Mouse (Mus musculus) hindbrain, embryonic 16.5 days (tissue): Measurements from ENCODE around the gene Pepd. TPM values are rescaled to one million over a fixed set of nuclear protein-coding genes. Genes with fewer than 3 reads are reported as not detected.

Source experiments
- ATAC-seq: fragments of 200-750 bp; cut with Nextera tagmentation; 2 replicates; pipeline ENCODE4 v1.8.0; 2017; ENCODE audit warnings: moderate TSS enrichment, moderate library complexity
- H3K27ac ChIP-seq: fragments of 300-500 bp; sonication (generic); 2 replicates; pipeline ENCODE4 v1.5.1; 2014; ENCODE audit warnings: low read depth, mild to moderate bottlenecking, control low read depth, low read length, moderate library complexity
- H3K27me3 ChIP-seq: fragments of 300-500 bp; sonication (generic); replicated peaks from 2 replicates; pipeline ENCODE4 v1.6.1; 2014; ENCODE audit warnings: low read length; ENCODE audit not compliant: control insufficient read depth, insufficient read depth
- H3K36me3 ChIP-seq: fragments of 300-500 bp; sonication (generic); 2 replicates; pipeline ENCODE4 v1.6.1; 2014; ENCODE audit warnings: mild to moderate bottlenecking, low read length, moderate library complexity, mixed read lengths; ENCODE audit not compliant: control insufficient read depth, insufficient read depth
- H3K4me1 ChIP-seq: fragments of 300-500 bp; sonication (generic); 2 replicates; pipeline ENCODE4 v1.6.1; 2014; ENCODE audit warnings: low read depth, low read length; ENCODE audit not compliant: control insufficient read depth, insufficient read depth
- H3K4me2 ChIP-seq: fragments of 300-500 bp; sonication (generic); 2 replicates; pipeline ENCODE4 v1.6.1; 2014; ENCODE audit warnings: mild to moderate bottlenecking, low read length, control low read depth, moderate library complexity
- H3K4me3 ChIP-seq: fragments of 300-500 bp; sonication (generic); 2 replicates; pipeline ENCODE4 v1.5.1; 2014; ENCODE audit warnings: mild to moderate bottlenecking, low read length, control low read depth, moderate library complexity
- H3K9ac ChIP-seq: fragments of 300-500 bp; sonication (generic); 2 replicates; pipeline ENCODE4 v1.6.1; 2014; ENCODE audit warnings: low read depth, mild to moderate bottlenecking, control low read depth, low read length, moderate library complexity
- H3K9me3 ChIP-seq: fragments of 300-500 bp; sonication (generic); 2 replicates; pipeline ENCODE4 v1.6.1; 2014; ENCODE audit warnings: mild to moderate bottlenecking, low read length, moderate library complexity; ENCODE audit not compliant: control insufficient read depth
- WGBS: fragments of 180-500 bp; shearing (Covaris S2); extraction: QIAGEN DNeasy Blood & Tissue Kit; methylation state at CpG from one replicate; pipeline ENCODE4 v1.1.7; 2014; 5-methylcytosine and 5-hydroxymethylcytosine counted together
- polyA plus RNA-seq: library from polyadenylated mRNA; unstranded; fragments of >200 nt; fragmentation: Nextera tagmentation; extraction: Ambion mirVana; gene quantifications from 2 replicates; pipeline ENCODE4 v1.2.1, GENCODE M21; 2015

The Pepd gene
- polyA plus RNA-seq, 1 experiment from 2014 or later, result 69.5 TPM

DNA sequence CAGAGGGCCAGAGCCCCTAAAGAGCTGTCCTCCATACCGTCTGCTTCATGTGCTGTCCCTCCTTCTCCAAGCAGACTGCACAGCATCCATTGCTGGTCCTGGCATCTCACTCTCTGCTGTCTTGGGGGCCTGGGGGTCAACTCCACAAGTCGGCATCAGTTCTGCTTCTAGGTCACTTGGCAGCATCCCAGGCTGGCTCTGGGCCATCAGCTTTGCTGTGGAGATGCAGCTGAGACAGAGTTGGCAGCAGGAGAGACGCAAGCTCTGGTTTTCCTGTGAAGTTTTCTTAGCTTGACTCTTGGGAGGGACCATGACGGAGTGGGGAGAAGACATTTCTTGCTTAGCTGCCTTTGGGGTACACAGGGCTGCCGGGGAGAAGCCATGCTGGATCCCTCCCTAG is 13.0 kb downstream of the Pepd start:
- Histone ChIP-seq H3K4me3 (no peak overlapping the region), H3K27me3 (no peaks in the 10 kb centered on the region), H3K4me2 (no peak overlapping the region), H3K27ac (no peak overlapping the region), H3K4me1 (peaks cover 15% of the 10 kb centered on the region), H3K9ac (no peak overlapping the region; the same call in 1 of the 2 replicates), H3K36me3 (peaks cover 4% of the 10 kb centered on the region), H3K9me3 (no peaks in the 10 kb centered on the region)
- WGBS, result 53% methylated on average over 5 of the region's 5 CpGs
- ATAC-seq, result peak; percentile 41; the same call in 1 of the 2 replicates

DNA sequence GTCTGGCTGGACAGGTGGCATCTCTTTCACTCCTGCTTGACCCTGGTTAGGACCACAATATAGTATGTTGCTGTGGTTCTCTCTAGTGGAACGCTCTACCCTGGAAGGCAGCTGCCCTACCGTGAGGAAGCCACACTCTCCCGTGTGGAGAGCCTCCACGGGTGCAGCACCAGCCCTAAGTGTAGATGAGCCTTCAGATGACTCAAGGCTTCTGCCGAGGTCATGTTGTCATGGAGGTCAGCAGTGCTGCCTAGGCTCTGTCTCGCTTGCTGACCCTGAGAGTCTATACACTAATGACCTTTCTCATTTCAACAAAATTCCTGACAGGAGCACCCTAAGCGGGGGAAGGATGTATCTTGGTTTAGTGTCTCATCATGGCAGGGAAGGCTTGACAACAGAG is 13.8 kb downstream of the Pepd start:
- no peak overlapping the region for H3K9ac ChIP-seq
- WGBS, result 92% methylated on average over 7 of the region's 7 CpGs
- H3K4me2 ChIP-seq, result no peak overlapping the region
- H3K4me3 ChIP-seq, result no peak overlapping the region
- peaks cover 4% of the 10 kb centered on the region for H3K36me3 ChIP-seq
- no peak for ATAC-seq
- peaks cover 20% of the 10 kb centered on the region for H3K4me1 ChIP-seq
- no peak overlapping the region for H3K27ac ChIP-seq
- no peaks in the 10 kb centered on the region for H3K27me3 ChIP-seq
- H3K9me3 ChIP-seq, result no peaks in the 10 kb centered on the region

DNA sequence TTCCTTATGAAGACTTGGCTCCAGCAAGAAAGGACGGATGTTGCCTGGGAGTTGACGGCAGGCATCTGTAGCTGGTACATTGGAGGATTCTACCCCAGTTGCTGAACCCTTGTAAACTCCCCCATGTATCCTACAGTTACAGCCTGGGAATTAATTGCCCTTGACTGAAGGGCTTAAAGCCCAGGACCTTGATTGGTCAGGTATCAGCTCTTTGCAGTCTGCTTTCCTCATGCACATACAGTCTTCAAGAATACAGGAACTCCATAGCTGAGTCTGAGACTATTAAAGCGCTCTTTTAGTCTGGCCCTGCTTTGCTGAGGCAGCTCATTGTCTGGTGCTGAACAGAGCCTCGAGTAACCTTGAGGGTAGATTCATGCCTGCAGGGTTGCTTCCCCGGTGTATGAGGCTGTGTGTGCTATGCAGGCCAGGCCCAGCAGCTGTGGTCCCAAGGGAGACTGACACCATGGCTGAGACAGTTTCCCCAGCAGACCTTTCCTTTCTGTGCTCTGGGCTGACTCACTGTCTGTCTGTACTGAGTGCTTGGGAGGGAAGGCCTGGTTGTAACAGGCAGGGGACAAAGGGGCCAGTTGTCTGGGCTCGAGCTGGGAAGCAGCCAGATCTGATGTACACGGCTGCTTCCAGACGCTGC is 17.6 kb downstream of the Pepd start:
- Histone ChIP-seq H3K9me3 (no peaks in the 10 kb centered on the region), H3K4me3 (no peak overlapping the region), H3K27me3 (no peaks in the 10 kb centered on the region), H3K4me1 (peaks cover 20% of the 10 kb centered on the region), H3K36me3 (peaks cover 5% of the 10 kb centered on the region), H3K27ac (0 out of 2 replicates have a peak overlapping the region, but pooled peaks have one; percentile 8), H3K9ac (peak overlapping the region; percentile 31; the same call in 1 of the 2 replicates), H3K4me2 (no peak overlapping the region)
- ATAC-seq, result peak; percentile 54
- 41% methylated on average over 8 of the region's 8 CpGs for WGBS

DNA sequence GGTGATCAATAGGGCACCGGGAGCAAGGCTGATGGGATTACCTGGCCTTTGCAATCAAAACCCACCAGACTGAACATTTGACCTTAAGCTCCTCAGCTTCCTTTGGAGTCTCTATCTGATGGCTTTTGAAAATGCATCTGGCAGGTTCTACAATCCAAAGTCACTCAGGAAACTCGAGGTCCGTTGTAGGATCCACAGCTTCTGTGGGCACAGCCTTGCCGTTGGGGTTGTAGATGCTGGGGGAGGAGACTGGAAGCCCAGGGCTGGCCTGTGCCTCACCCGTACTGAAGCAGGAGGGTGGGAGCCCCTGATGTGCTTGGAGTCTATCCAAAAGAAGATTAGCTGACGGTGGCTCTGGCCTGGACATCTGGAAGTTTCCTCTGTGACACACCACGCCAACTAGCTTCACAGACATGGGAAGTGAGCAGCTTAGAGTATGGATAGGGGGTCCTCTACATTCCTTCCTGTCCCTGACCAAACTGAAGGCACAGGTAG is 18.1 kb downstream of the Pepd start:
- Histone ChIP-seq H3K36me3 (peaks cover 11% of the 10 kb centered on the region), H3K9ac (0 out of 2 replicates have a peak overlapping the region, but pooled peaks have one; percentile 31), H3K4me3 (no peak overlapping the region), H3K27ac (no peak overlapping the region), H3K27me3 (no peaks in the 10 kb centered on the region), H3K4me1 (peaks cover 16% of the 10 kb centered on the region), H3K9me3 (no peaks in the 10 kb centered on the region), H3K4me2 (no peak overlapping the region)
- peak; percentile 12; the same call in 1 of the 2 replicates for ATAC-seq
- WGBS, result 58% methylated on average over 7 of the region's 7 CpGs

DNA sequence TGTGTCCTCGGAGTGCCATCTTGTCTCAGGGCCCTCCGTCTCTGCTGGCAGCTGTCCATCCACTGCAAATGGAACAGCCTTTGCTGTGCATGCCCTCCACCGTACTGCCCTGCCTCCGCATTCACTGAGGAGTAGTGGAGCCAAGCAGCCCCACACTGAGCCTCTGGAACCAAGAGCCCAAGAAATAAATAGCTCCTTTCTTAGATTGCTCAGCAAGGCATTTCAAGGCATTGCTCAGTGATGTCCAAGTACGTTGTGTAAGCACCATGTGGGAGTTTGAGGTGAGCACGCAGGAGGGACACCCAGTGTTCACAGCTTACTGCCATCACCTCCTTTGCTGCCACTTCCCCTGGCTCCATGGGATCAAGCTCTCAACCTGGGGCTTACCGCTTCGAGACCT is 20.5 kb downstream of the Pepd start:
- Histone ChIP-seq H3K4me2 (no peak overlapping the region), H3K9me3 (0 out of 2 replicates have a peak, but pooled peaks cover 3% of the 10 kb centered on the region), H3K9ac (no peak overlapping the region), H3K4me3 (no peak overlapping the region), H3K27ac (no peak overlapping the region), H3K36me3 (peaks cover 13% of the 10 kb centered on the region), H3K27me3 (no peaks in the 10 kb centered on the region), H3K4me1 (peaks cover 13% of the 10 kb centered on the region)
- WGBS, result 86% methylated on average over 8 of the region's 8 CpGs
- no peak for ATAC-seq

DNA sequence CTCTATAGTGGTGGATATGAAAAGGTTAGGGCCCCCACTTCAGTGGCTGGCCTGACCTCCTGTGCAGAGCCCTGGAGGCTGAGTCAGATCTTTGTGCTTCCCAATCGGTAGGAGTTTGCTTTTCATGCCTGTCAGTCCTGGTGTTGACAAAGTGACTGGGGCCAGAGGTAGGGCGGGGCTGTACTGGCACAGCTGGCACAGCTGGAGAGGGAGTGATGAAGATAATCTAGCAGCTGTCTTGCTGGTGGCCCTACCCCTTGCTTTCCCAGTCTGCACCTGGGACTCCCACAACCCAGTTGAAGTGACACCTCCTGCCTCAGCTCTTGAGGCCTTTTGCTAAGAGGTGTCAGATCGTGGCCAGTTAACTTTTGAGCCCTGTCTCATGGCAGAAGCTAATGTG is 21.0 kb downstream of the Pepd start:
- 67% methylated on average over 3 of the region's 3 CpGs for WGBS
- Histone ChIP-seq H3K36me3 (peaks cover 13% of the 10 kb centered on the region), H3K27ac (no peak overlapping the region), H3K9me3 (0 out of 2 replicates have a peak, but pooled peaks cover 3% of the 10 kb centered on the region), H3K4me3 (no peak overlapping the region), H3K4me1 (peaks cover 13% of the 10 kb centered on the region), H3K4me2 (no peak overlapping the region), H3K27me3 (no peaks in the 10 kb centered on the region), H3K9ac (no peak overlapping the region)
- no peak for ATAC-seq

DNA sequence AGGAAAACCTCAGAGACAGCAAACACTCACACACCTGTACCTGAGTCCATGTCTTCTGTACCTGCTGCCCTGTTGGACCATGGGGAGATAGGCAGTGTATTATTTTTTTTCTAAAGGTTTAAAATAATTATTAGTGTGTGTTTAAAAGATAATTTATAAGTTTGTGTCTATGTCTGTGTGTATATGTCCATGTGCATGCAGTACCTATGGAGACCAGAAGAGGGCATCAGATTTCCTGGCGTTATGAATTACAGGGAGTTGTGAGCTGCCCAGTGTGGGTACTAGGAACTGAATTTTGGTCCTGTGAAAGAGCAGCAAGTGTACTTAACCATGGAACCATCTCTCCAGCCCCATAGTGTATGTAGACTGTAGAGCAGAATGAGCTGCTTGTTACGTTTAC is 24.2 kb downstream of the Pepd start:
- Histone ChIP-seq H3K4me3 (no peak overlapping the region), H3K9me3 (0 out of 2 replicates have a peak, but pooled peaks cover 3% of the 10 kb centered on the region), H3K36me3 (peaks cover 13% of the 10 kb centered on the region), H3K27ac (no peak overlapping the region), H3K4me1 (peaks cover 15% of the 10 kb centered on the region), H3K4me2 (no peak overlapping the region), H3K9ac (no peak overlapping the region), H3K27me3 (no peaks in the 10 kb centered on the region)
- no peak for ATAC-seq
- WGBS, result 91% methylated on average over 2 of the region's 2 CpGs

DNA sequence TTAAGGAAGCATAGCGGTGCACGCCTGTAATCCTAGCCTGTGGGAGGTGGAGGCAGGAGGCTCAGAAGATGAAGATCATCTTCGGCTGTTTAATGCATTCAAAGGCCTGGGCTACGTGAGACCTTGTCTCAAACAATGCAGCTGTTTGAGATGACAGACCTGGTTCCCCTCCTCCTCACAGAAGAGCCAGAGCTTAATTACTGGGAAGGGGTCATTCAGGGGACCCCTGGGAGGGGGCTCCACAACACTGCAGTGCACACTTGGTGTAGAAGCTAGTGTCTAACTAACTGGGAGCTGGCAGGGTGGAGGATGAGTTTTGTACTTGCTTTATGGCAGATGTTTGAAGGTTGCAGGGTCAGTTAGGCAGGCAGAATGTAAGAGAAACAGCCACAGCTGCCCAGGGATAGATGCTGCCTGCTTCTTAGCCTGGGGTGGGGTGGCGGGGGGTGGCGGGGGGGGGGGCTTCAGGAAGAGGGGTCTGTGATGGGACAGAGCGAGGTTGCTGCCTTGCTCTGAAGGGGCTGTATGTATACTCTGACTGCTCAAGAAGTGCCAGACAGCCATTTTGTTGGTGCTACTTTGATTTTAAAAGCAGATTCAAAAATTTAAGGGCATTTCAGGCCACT is 26.6 kb downstream of the Pepd start:
- 27% methylated on average over 7 of the region's 7 CpGs for WGBS
- Histone ChIP-seq H3K4me1 (peaks cover 15% of the 10 kb centered on the region), H3K4me3 (no peak overlapping the region), H3K9me3 (0 out of 2 replicates have a peak, but pooled peaks cover 3% of the 10 kb centered on the region), H3K36me3 (peaks cover 15% of the 10 kb centered on the region), H3K27me3 (no peaks in the 10 kb centered on the region), H3K9ac (no peak overlapping the region), H3K4me2 (no peak overlapping the region), H3K27ac (0 out of 2 replicates have a peak overlapping the region, but pooled peaks have one; percentile 42)
- peak; percentile 19; the same call in 1 of the 2 replicates for ATAC-seq

DNA sequence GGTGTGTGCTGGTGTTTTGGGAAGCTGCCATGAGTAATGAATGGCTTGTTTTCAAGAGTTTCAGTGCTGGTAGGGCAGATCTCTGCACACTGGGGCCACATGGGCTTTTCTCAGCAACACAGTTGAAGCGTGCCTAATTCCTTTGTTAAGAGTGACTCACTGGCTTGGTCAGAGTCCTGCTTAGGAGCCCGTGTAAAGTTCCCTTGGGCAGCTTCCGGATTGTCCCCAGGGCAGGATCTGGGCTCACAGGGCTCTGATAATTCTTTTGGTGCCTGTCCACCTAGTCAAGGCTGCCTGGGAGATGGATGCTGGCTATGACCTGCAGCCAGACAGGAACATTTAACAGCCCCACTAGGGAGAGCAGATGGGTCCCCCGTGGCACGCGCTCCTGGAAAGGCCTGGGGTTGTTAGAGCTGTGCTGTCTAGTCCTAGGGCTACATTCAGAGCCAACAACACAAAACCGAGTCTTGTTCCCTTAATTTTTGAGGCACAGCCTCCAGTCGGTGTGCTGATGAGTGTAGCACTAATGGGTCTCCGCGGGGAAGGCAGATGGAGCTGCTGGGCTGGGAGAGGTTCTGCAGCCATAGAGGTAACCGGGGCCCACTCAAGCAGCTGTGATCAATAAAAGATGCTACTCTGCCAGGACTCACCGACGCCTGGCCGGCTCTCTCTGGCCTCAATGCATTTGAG is 27.2 kb downstream of the Pepd start:
- WGBS, result 11% methylated on average over 14 of the region's 14 CpGs

More for the DNA sequence above, 27.2 kb downstream of the Pepd start:
- H3K36me3 ChIP-seq, result peaks cover 15% of the 10 kb centered on the region
- peak overlapping the region; percentile 56; the same call in 1 of the 2 replicates for H3K27ac ChIP-seq
- no peak overlapping the region for H3K4me2 ChIP-seq
- ATAC-seq, result peak; percentile 69
- 0 out of 2 replicates have a peak overlapping the region, but pooled peaks have one; percentile 8 for H3K9ac ChIP-seq
- no peaks in the 10 kb centered on the region for H3K27me3 ChIP-seq
- H3K4me1 ChIP-seq, result peaks cover 15% of the 10 kb centered on the region
- no peak overlapping the region for H3K4me3 ChIP-seq
- H3K9me3 ChIP-seq, result 0 out of 2 replicates have a peak, but pooled peaks cover 3% of the 10 kb centered on the region
